ENCODE assay signal across 24 mouse cellular contexts in genomic region chr10:45075491-45076051, GRCm38 (mm10). TPM values are rescaled to one million over a fixed set of nuclear protein-coding genes. Genes with fewer than 3 reads are reported as not detected.
A peak's percentile ranks its signal among the peaks of the same experiment; 100 is the strongest.
DNase-seq lines count a peak whose midpoint lies in the region; ATAC-seq and TF ChIP-seq lines count a peak whose summit lies in the region.
"Had no signal": no experiment of that assay in that cellular context is flagged by ENCODE, and none has a peak within 500 bp of the region (broad histone marks: within the 10 kb centered on the region; RNA-seq: fewer than 3 reads in every experiment).

No protein-coding gene starts in this region.

- no peaks in the 10 kb centered on the region for H3K27me3 ChIP-seq in heart, embryonic 13.5 days (replicated peaks)
- H3K27me3 ChIP-seq in heart, embryonic 11.5 days (ENCODE audit: control insufficient read depth, insufficient read depth, low read length): no peaks in the 10 kb centered on the region
- H3K27me3 ChIP-seq in midbrain, embryonic 15.5 days (replicated peaks): no peaks in the 10 kb centered on the region
- no peaks in the 10 kb centered on the region for H3K27me3 ChIP-seq in midbrain, postnatal 0 days (ENCODE audit: insufficient read depth, low read length)
- no peaks in the 10 kb centered on the region for H3K27me3 ChIP-seq in myocyte (ENCODE audit: control insufficient read depth, insufficient read depth, insufficient read length)
- H3K27me3 ChIP-seq: CH12.LX; embryonic facial prominence, embryonic 13.5 days; forebrain, embryonic 15.5 days; heart, embryonic 15.5 days; lung, embryonic 15.5 days; midbrain, embryonic 12.5 days; stomach, embryonic 15.5 days had no signal

- TF ChIP-seq CTCF in midbrain, postnatal 0 days (IDR thresholded peaks at IDR 0.05): no peak

- no peak overlapping the region for H3ac ChIP-seq in myocyte (ENCODE audit: control insufficient read depth, insufficient read length)

- no peak overlapping the region for H3K4me2 ChIP-seq in heart, embryonic 13.5 days
- no peak overlapping the region for H3K4me2 ChIP-seq in heart, embryonic 11.5 days
- H3K4me2 ChIP-seq in midbrain, embryonic 15.5 days: no peak overlapping the region
- H3K4me2 ChIP-seq in midbrain, postnatal 0 days (ENCODE audit: low read depth, low read length, poor library complexity, severe bottlenecking): no peak overlapping the region
- H3K4me2 ChIP-seq in myocyte (ENCODE audit: low read depth): peak overlapping the region; percentile 74
- H3K4me2 ChIP-seq: embryonic facial prominence, embryonic 13.5 days; forebrain, embryonic 15.5 days; heart, embryonic 15.5 days; lung, embryonic 15.5 days; midbrain, embryonic 12.5 days; stomach, embryonic 15.5 days had no signal

- no peak for ATAC-seq in heart, embryonic 13.5 days (ENCODE audit: extremely low read depth, insufficient number of reproducible peaks, low FRiP score, low TSS enrichment)
- no peak for ATAC-seq in heart, embryonic 11.5 days (replicated peaks; ENCODE audit: insufficient number of reproducible peaks, low FRiP score, low TSS enrichment)
- ATAC-seq in midbrain, embryonic 15.5 days (replicated peaks): 0 out of 2 replicates have a peak, but pooled peaks have one; percentile 9
- no peak for ATAC-seq in midbrain, postnatal 0 days (ENCODE audit: low FRiP score)
- ATAC-seq: forebrain, embryonic 15.5 days; intestine, embryonic 16.5 days had no signal

- peaks cover 49% of the 10 kb centered on the region for H3K36me3 ChIP-seq in heart, embryonic 13.5 days
- peaks cover 8% of the 10 kb centered on the region; the same call in 1 of the 2 replicates for H3K36me3 ChIP-seq in heart, embryonic 11.5 days (ENCODE audit: control insufficient read depth, insufficient read depth, low read length)
- no peaks in the 10 kb centered on the region for H3K36me3 ChIP-seq in midbrain, embryonic 15.5 days (replicated peaks)
- H3K36me3 ChIP-seq in midbrain, postnatal 0 days (ENCODE audit: insufficient read depth, low read length): peaks cover 23% of the 10 kb centered on the region; the same call in 1 of the 2 replicates
- H3K36me3 ChIP-seq in myocyte (ENCODE audit: control insufficient read depth, insufficient read depth): peaks cover 22% of the 10 kb centered on the region
- H3K36me3 ChIP-seq: forebrain, embryonic 15.5 days; stomach, embryonic 15.5 days had no signal

- TF ChIP-seq POLR2A in myocyte (IDR thresholded peaks at IDR 0.05; ENCODE audit: insufficient read length, low read depth): no peak

- peaks cover 73% of the 10 kb centered on the region for H3K79me2 ChIP-seq in myocyte (ENCODE audit: control insufficient read depth, insufficient read depth)

- H3K9me3 ChIP-seq in heart, embryonic 13.5 days: no peaks in the 10 kb centered on the region
- H3K9me3 ChIP-seq in heart, embryonic 11.5 days (replicated peaks; ENCODE audit: control insufficient read depth, low read length): no peaks in the 10 kb centered on the region
- no peaks in the 10 kb centered on the region for H3K9me3 ChIP-seq in midbrain, embryonic 15.5 days
- no peaks in the 10 kb centered on the region for H3K9me3 ChIP-seq in midbrain, postnatal 0 days (ENCODE audit: low read length)
- H3K9me3 ChIP-seq: embryonic facial prominence, embryonic 13.5 days; forebrain, embryonic 15.5 days; heart, embryonic 15.5 days; lung, embryonic 15.5 days; midbrain, embryonic 12.5 days; stomach, embryonic 15.5 days had no signal

- no peak overlapping the region for H3K4me3 ChIP-seq in heart, embryonic 13.5 days
- H3K4me3 ChIP-seq in heart, embryonic 11.5 days (ENCODE audit: low read depth, low read length): no peak overlapping the region
- no peak overlapping the region for H3K4me3 ChIP-seq in midbrain, embryonic 15.5 days
- H3K4me3 ChIP-seq in midbrain, postnatal 0 days (ENCODE audit: low read depth, low read length): no peak overlapping the region
- no peak overlapping the region for H3K4me3 ChIP-seq in myocyte
- H3K4me3 ChIP-seq: embryonic facial prominence, embryonic 13.5 days; forebrain, embryonic 15.5 days; heart, embryonic 15.5 days; lung, embryonic 15.5 days; midbrain, embryonic 12.5 days; stomach, embryonic 15.5 days had no signal

- H3K4me1 ChIP-seq in heart, embryonic 13.5 days: peaks cover 60% of the 10 kb centered on the region
- peaks cover 48% of the 10 kb centered on the region for H3K4me1 ChIP-seq in heart, embryonic 11.5 days (ENCODE audit: control insufficient read depth, insufficient read depth, low read length)
- H3K4me1 ChIP-seq in midbrain, embryonic 15.5 days: peaks cover 3% of the 10 kb centered on the region
- no peaks in the 10 kb centered on the region for H3K4me1 ChIP-seq in midbrain, postnatal 0 days (ENCODE audit: insufficient read depth, low read length)

- DNase-seq in midbrain, postnatal 0 days (ENCODE audit: low spot score): no peak
- DNase-seq in R1 (ENCODE audit: low read depth, low spot score): peak; percentile 60
- no peak for DNase-seq in frontal cortex, postnatal 25 days (ENCODE audit: low spot score in 2 of 2)
- DNase-seq: adrenal gland, postnatal 14 days; cerebellum, adult 11 months; cerebellum, postnatal 10 days; heart, postnatal 4 days; right cerebral cortex, postnatal 25 days; thymus, adult 18-20 months; thymus, postnatal 4 days had no signal

- peak overlapping the region; percentile 10; the same call in 1 of the 2 replicates for H3K27ac ChIP-seq in heart, embryonic 13.5 days (replicated peaks)
- no peak overlapping the region for H3K27ac ChIP-seq in heart, embryonic 11.5 days (ENCODE audit: low read depth, low read length)
- H3K27ac ChIP-seq in midbrain, embryonic 15.5 days: no peak overlapping the region
- no peak overlapping the region for H3K27ac ChIP-seq in midbrain, postnatal 0 days (ENCODE audit: low read depth, low read length)
- H3K27ac ChIP-seq: embryonic facial prominence, embryonic 13.5 days; forebrain, embryonic 15.5 days; heart, embryonic 15.5 days; liver, embryonic 14.5 days; lung, embryonic 15.5 days; macrophage; midbrain, embryonic 12.5 days; stomach, embryonic 15.5 days had no signal

- WGBS in heart, embryonic 13.5 days: 48% methylated on average over 5 of the region's 5 CpGs
- 56% methylated on average over 5 of the region's 5 CpGs for WGBS in heart, embryonic 11.5 days (ENCODE audit: insufficient replicate concordance)
- 60% methylated on average over 5 of the region's 5 CpGs for WGBS in midbrain, embryonic 15.5 days
- WGBS in midbrain, postnatal 0 days: 65% methylated on average over 5 of the region's 5 CpGs

- peak overlapping the region; percentile 19; the same call in 1 of the 2 replicates for H3K9ac ChIP-seq in heart, embryonic 13.5 days
- H3K9ac ChIP-seq in heart, embryonic 11.5 days (ENCODE audit: low read depth, low read length): no peak overlapping the region
- H3K9ac ChIP-seq in midbrain, embryonic 15.5 days: no peak overlapping the region
- no peak overlapping the region for H3K9ac ChIP-seq in midbrain, postnatal 0 days (replicated peaks; ENCODE audit: low read length, poor library complexity, severe bottlenecking)
- H3K9ac ChIP-seq: forebrain, embryonic 15.5 days; heart, embryonic 15.5 days; liver, embryonic 14.5 days; lung, embryonic 15.5 days; midbrain, embryonic 12.5 days; stomach, embryonic 15.5 days had no signal

TF ChIP-seq in myocyte, 11 proteins besides CTCF, POLR2A, EP300 and RAD21:
- TF ChIP-seq USF1 (IDR thresholded peaks at IDR 0.05; ENCODE audit: low read depth) (no peak), E2F4 (IDR thresholded peaks at IDR 0.05; ENCODE audit: insufficient read depth) (no peak), CEBPB (IDR thresholded peaks at IDR 0.05; ENCODE audit: insufficient read depth, poor library complexity, severe bottlenecking) (no peak), MYOG (IDR thresholded peaks at IDR 0.05; ENCODE audit: control insufficient read depth in 1 of 3, insufficient read depth in 1 of 3, insufficient read length in 2 of 3, low read depth in 2 of 3) (peak in 2 of 3 experiments; percentile 38 to 63), SRF (IDR thresholded peaks at IDR 0.05; ENCODE audit: control insufficient read depth, insufficient read length, low read depth) (no peak), MYOD1 (IDR thresholded peaks at IDR 0.05; ENCODE audit: control insufficient read depth in 1 of 3, insufficient read length in 2 of 3, low read depth in 2 of 3) (peak in 2 of 3 experiments; percentile 23 to 55), POLR2AphosphoS2 (IDR thresholded peaks at IDR 0.05; ENCODE audit: insufficient read length, low read depth) (no peak), TCF3 (IDR thresholded peaks at IDR 0.05; ENCODE audit: insufficient read length, low read depth) (no peak), TCF12 (IDR thresholded peaks at IDR 0.05; ENCODE audit: insufficient read depth, poor library complexity, severe bottlenecking) (no peak), REST (IDR thresholded peaks at IDR 0.05; ENCODE audit: insufficient read depth, insufficient read length) (no peak), MAX (IDR thresholded peaks at IDR 0.05; ENCODE audit: low read depth) (no peak)

RNA-seq across cellular contexts. Expression of gene Prep, which starts 8.6 kb away (rescaled TPM):
- polyA plus RNA-seq in heart, embryonic 13.5 days (2015; fragmentation: Nextera tagmentation; extraction: Ambion mirVana): 27.8 and 29.6 TPM in 2 replicates
- polyA plus RNA-seq in heart, embryonic 11.5 days (2014; fragmentation: Nextera tagmentation; extraction: Ambion mirVana): 18.9 and 24.0 TPM in 2 replicates
- polyA plus RNA-seq in midbrain, embryonic 15.5 days (2015; fragmentation: Nextera tagmentation; extraction: Ambion mirVana): 24.7 and 25.4 TPM in 2 replicates
- 23.8 and 25.6 TPM in 2 replicates for total RNA-seq in midbrain, postnatal 0 days (2014; rRNA removed)
- polyA plus RNA-seq in midbrain, postnatal 0 days (2015; fragmentation: Nextera tagmentation; extraction: Ambion mirVana): 21.1 and 21.5 TPM in 2 replicates
- polyA plus RNA-seq in myocyte (2012; fragmentation: generic; extraction: Trizol): 35.6 TPM
